Mouse (Mus musculus) testis, adult 2 months (tissue): ENCODE measurements at regions not wholly inside any gene's neighbourhood (a gene's known extent, or its start where the extent isn't known, plus 50 kb on each side); places are given as distances from the start of the nearest gene placed in this dataset.

Experiments used
- CTCF ChIP-seq: fragments of 200-500 bp; IDR thresholded peaks from 2 replicates; pipeline ENCODE4 v1.5.1; 2012; ENCODE audit warnings: low read depth, mild to moderate bottlenecking, inconsistent platforms, low read length, moderate library complexity; ENCODE audit not compliant: control insufficient read depth, insufficient read depth, insufficient replicate concordance
- POLR2A ChIP-seq: fragments of 200-500 bp; IDR thresholded peaks from 2 replicates; pipeline ENCODE4 v1.6.1; 2012; ENCODE audit warnings: low read depth, mild to moderate bottlenecking, inconsistent platforms, low read length, moderate library complexity; ENCODE audit not compliant: control insufficient read depth

GRCm38 (mm10) chr12:9762842-9763241, 192.9 kb downstream of the Osr1 start:
- TF ChIP-seq CTCF (no peak), POLR2A (no peak)
